Mouse (Mus musculus) heart, adult 2 months (tissue): ENCODE results near the gene Mpzl2. TPM values are rescaled to one million over a fixed set of nuclear protein-coding genes. Genes with fewer than 3 reads are reported as not detected.

Experiments used
- DNase-seq, 2 experiments: peaks; one replicate each; pipeline ENCODE4 v3.0.0; 2021
- H3K27ac ChIP-seq: fragments of 200-600 bp; 2 replicates; pipeline ENCODE4 v1.8.1; 2022
- H3K27me3 ChIP-seq: fragments of 200-500 bp; 2 replicates; pipeline ENCODE4 v1.6.1; 2012; ENCODE audit warnings: mild to moderate bottlenecking, low read length, inconsistent platforms, mixed read lengths; ENCODE audit not compliant: control insufficient read depth, insufficient read depth
- H3K36me3 ChIP-seq: fragments of 200-500 bp; 2 replicates; pipeline ENCODE4 v1.6.1; 2012; ENCODE audit warnings: low read length, inconsistent platforms; ENCODE audit not compliant: control insufficient read depth, insufficient read depth
- H3K4me1 ChIP-seq: fragments of 200-500 bp; 2 replicates; pipeline ENCODE4 v1.6.1; 2011; ENCODE audit warnings: low read length; ENCODE audit not compliant: control insufficient read depth, insufficient read depth
- H3K4me3 ChIP-seq: fragments of 200-600 bp; 2 replicates; pipeline ENCODE4 v1.8.1; 2022
- H3K79me2 ChIP-seq: fragments of 200-500 bp; replicated peaks from 2 replicates; pipeline ENCODE4 v1.6.1; 2012; ENCODE audit warnings: mild to moderate bottlenecking, inconsistent platforms, low read length, moderate library complexity, mixed read lengths; ENCODE audit not compliant: control insufficient read depth, insufficient read depth
- H3K9ac ChIP-seq: fragments of 200-500 bp; 2 replicates; pipeline ENCODE4 v1.6.1; 2012; ENCODE audit warnings: low read depth, mild to moderate bottlenecking, control low read depth, inconsistent platforms, low read length, mixed read lengths
- CTCF ChIP-seq: fragments of 200-600 bp; IDR thresholded peaks from 2 replicates; pipeline ENCODE4 v1.8.1; 2022; ENCODE audit warnings: antibody characterized with exemption, mild to moderate bottlenecking, moderate library complexity
- EP300 ChIP-seq: fragments of 200-500 bp; IDR thresholded peaks from 2 replicates; pipeline ENCODE4 v1.6.1; 2011; ENCODE audit warnings: low read depth, low read length, control low read depth; ENCODE audit not compliant: insufficient read depth
- POLR2A ChIP-seq: fragments of 200-500 bp; IDR thresholded peaks from 2 replicates; pipeline ENCODE4 v1.6.1; 2011; ENCODE audit warnings: mild to moderate bottlenecking, low read depth, low read length, control low read depth; ENCODE audit not compliant: insufficient read depth
- WGBS: fragments of 180-500 bp; shearing (Covaris S2); methylation state at CpG from one replicate; pipeline ENCODE4 v1.1.7; 2018; 5-methylcytosine and 5-hydroxymethylcytosine counted together
- intact Hi-C: fragments of 180-260 bp; cut with DNase I; formaldehyde crosslinking; loops from one replicate; pipeline ENCODE4 v1.15.1; 2025
- polyA plus RNA-seq: library from polyadenylated mRNA; depleted of rRNA; stranded (reverse); fragments of >200 nt; gene quantifications from 2 replicates; pipeline ENCODE4 v1.2.3, GENCODE M21; 2012
- total RNA-seq, 2 experiments: library from RNA; stranded (reverse); gene quantifications; 2 replicates each; pipeline ENCODE4 v1.2.3; 2021

Mpzl2 gene
- total and polyA plus RNA-seq, 3 experiments, result 0.77 to 1.6 (median 1.2) TPM

DNA sequence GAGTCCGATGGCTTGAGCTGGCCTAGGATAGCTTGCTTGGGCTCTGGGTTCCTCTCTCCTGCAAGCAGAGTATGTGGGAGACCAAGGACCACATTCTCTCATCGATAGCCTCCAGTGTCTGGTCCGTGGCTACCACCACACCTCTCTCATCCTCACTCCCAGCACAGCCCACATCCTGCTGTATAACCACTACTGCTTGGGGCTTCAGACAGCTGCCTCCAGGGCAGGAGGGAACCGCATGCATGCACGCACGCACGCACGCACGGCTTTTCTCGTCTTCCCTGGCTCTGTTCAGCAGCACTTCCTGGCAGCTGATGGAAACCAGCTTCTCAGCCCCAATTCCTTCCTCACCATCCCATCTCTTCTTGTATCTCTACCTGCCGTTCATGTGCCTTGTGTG, 41.5 kb upstream of the Mpzl2 start:
- Histone ChIP-seq H3K36me3 (no peaks in the 10 kb centered on the region), H3K79me2 (no peaks in the 10 kb centered on the region), H3K4me1 (no peaks in the 10 kb centered on the region), H3K27me3 (0 out of 2 replicates have a peak, but pooled peaks cover 2% of the 10 kb centered on the region), H3K9ac (no peak overlapping the region), H3K27ac (no peak overlapping the region), H3K4me3 (no peak overlapping the region)
- TF ChIP-seq CTCF (no peak), EP300 (no peak), POLR2A (no peak)
- 44% methylated on average over 11 of the region's 11 CpGs for WGBS
- no peak for DNase-seq
- intact Hi-C loops, result no loop called here

DNA sequence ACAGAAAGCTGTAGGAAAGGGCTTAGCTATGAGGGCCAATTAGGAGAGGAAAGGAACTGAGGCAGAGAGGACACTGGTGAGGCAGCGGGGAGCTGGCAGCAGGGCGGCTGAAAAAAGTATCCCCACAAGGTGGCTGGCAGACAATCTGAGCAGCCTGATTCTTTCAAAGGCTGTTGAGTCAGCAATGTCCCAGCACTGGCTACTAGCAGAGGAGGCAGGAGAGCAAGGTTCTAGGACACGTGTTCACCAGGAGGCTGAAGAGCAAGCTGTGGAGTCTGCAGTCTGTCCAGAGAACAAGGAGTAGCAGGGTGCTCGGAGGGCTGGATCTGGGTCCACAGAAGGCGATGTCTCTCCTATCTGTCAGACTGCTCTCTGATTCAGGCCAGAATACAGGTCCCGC, 40.4 kb upstream of the Mpzl2 start:
- 46% methylated on average over 6 of the region's 6 CpGs for WGBS
- no peak for DNase-seq
- no peak overlapping the region for H3K27ac ChIP-seq
- no peak for TF ChIP-seq CTCF
- TF ChIP-seq POLR2A, result no peak
- TF ChIP-seq EP300, result no peak
- H3K79me2 ChIP-seq, result no peaks in the 10 kb centered on the region
- H3K4me1 ChIP-seq, result no peaks in the 10 kb centered on the region
- H3K27me3 ChIP-seq, result 0 out of 2 replicates have a peak, but pooled peaks cover 2% of the 10 kb centered on the region
- intact Hi-C loops, result no loop called here
- no peaks in the 10 kb centered on the region for H3K36me3 ChIP-seq
- H3K4me3 ChIP-seq, result no peak overlapping the region
- H3K9ac ChIP-seq, result no peak overlapping the region

DNA sequence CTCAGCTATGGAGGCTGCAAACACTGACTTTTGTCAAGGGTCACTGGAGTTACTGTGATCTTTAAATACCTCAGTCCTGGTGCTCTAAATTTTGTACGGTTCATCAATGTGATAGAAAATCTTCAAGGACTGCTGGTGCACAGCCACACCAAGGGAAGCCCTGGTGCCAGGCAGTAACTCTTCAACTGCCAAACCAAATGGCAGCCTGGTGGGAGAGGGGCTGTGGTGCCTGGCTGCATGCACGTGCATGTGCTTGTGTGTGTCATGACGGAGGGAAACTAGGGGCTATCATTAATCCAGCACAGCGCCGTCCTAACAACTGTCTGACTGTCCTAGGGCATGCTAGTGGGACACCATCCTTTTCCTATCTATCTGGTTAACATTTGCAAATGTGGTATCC, 39.8 kb upstream of the Mpzl2 start:
- Histone ChIP-seq H3K9ac (no peak overlapping the region), H3K4me3 (no peak overlapping the region), H3K79me2 (no peaks in the 10 kb centered on the region), H3K27me3 (0 out of 2 replicates have a peak, but pooled peaks cover 2% of the 10 kb centered on the region), H3K4me1 (no peaks in the 10 kb centered on the region), H3K36me3 (no peaks in the 10 kb centered on the region), H3K27ac (no peak overlapping the region)
- intact Hi-C loops, result no loop called here
- no peak for TF ChIP-seq EP300
- TF ChIP-seq POLR2A, result no peak
- no peak for TF ChIP-seq CTCF
- WGBS, result 72% methylated on average over 5 of the region's 5 CpGs
- DNase-seq, result no peak

DNA sequence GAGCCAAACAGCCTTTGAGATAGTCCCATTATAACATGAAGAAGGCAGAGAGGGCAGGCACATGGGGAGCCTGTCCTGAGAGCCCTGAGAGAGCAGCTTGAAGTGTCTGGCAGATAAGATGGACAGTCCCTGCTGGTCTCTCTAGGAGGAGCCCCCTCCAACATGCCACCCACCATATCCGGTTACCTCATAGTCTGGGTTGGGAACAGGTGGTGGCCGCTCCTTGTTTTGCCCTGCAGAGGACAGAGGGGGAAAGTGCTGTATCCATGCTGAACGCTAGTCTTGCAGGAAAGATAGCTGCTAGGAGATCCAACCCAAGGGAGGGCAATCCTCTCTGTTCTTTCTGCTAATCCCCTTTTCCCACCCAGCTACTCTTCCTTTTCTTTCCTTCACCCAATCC, 39.4 kb upstream of the Mpzl2 start:
- no peak for TF ChIP-seq EP300
- TF ChIP-seq POLR2A, result no peak
- TF ChIP-seq CTCF, result no peak
- H3K9ac ChIP-seq, result no peak overlapping the region
- no peak overlapping the region for H3K27ac ChIP-seq
- intact Hi-C loops, result no loop called here
- no peaks in the 10 kb centered on the region for H3K36me3 ChIP-seq
- no peak for DNase-seq
- no peaks in the 10 kb centered on the region for H3K4me1 ChIP-seq
- H3K4me3 ChIP-seq, result no peak overlapping the region
- H3K27me3 ChIP-seq, result 0 out of 2 replicates have a peak, but pooled peaks cover 2% of the 10 kb centered on the region
- 52% methylated on average over 3 of the region's 3 CpGs for WGBS
- no peaks in the 10 kb centered on the region for H3K79me2 ChIP-seq

DNA sequence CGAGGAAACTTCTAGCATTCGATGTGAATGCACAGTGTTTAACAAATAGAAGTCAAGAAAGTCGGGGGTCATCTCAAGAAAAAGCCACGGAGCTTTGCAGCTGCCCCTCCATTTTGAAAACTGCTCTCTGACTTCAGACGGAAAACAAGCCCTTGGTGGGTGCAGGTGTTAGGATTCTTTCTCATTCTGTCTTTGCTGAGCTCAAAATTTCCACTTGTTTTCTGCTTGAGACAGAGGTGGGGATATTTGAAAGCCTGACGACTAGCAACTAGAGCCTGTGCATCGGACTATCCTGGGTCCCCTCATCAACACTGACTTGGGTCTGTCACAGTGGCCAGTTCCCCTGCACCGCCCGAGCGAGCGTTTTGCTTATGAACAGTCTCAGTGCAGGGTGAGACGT, 32.2 kb upstream of the Mpzl2 start:
- H3K27me3 ChIP-seq, result peaks cover 2% of the 10 kb centered on the region; the same call in 1 of the 2 replicates
- no peak overlapping the region for H3K27ac ChIP-seq

DNA sequence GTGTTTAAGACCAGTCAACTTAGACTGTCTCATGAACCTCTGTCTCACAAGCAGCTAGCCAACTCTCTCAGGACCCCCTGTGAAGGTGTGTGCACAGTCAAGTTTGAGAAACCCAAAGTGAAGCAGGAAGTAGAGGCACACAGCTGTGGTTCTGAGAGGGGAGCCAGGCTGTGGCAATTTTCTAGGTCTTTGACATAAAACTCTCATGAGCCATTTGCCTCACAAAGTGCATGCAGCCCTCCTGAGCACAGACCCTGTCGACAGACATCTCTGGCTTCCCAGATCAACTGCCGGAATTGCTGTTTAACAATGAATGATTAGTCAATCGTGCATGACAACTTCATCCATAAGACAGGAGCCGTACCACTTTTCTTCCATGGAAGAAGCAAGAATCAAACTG, 31.3 kb upstream of the Mpzl2 start:
- no peaks in the 10 kb centered on the region for H3K79me2 ChIP-seq
- WGBS, result 79% methylated on average over 4 of the region's 4 CpGs
- no peak overlapping the region for H3K9ac ChIP-seq
- DNase-seq, result no peak
- no peak overlapping the region for H3K4me3 ChIP-seq
- no peaks in the 10 kb centered on the region for H3K36me3 ChIP-seq
- H3K4me1 ChIP-seq, result no peaks in the 10 kb centered on the region
- intact Hi-C loops, result no loop called here
- peaks cover 2% of the 10 kb centered on the region; the same call in 1 of the 2 replicates for H3K27me3 ChIP-seq
- TF ChIP-seq CTCF, result no peak
- no peak for TF ChIP-seq POLR2A
- TF ChIP-seq EP300, result no peak
- H3K27ac ChIP-seq, result no peak overlapping the region

More for the DNA sequence above, 32.2 kb upstream of the Mpzl2 start:
- 66% methylated on average over 12 of the region's 12 CpGs for WGBS
- no peak overlapping the region for H3K9ac ChIP-seq
- no peaks in the 10 kb centered on the region for H3K36me3 ChIP-seq
- intact Hi-C loops, result no loop called here
- no peaks in the 10 kb centered on the region for H3K79me2 ChIP-seq
- no peak for TF ChIP-seq CTCF
- no peak for TF ChIP-seq EP300
- no peak for TF ChIP-seq POLR2A
- DNase-seq, result no peak
- H3K4me3 ChIP-seq, result no peak overlapping the region
- no peaks in the 10 kb centered on the region for H3K4me1 ChIP-seq
